Mouse (Mus musculus): ENCODE measurements at regions not wholly inside any gene's neighbourhood (a gene's known extent, or its start where the extent isn't known, plus 50 kb on each side); places are given as distances from the start of the nearest gene placed in this dataset.
A peak's percentile ranks its signal among the peaks of the same experiment; 100 is the strongest.

DNA sequence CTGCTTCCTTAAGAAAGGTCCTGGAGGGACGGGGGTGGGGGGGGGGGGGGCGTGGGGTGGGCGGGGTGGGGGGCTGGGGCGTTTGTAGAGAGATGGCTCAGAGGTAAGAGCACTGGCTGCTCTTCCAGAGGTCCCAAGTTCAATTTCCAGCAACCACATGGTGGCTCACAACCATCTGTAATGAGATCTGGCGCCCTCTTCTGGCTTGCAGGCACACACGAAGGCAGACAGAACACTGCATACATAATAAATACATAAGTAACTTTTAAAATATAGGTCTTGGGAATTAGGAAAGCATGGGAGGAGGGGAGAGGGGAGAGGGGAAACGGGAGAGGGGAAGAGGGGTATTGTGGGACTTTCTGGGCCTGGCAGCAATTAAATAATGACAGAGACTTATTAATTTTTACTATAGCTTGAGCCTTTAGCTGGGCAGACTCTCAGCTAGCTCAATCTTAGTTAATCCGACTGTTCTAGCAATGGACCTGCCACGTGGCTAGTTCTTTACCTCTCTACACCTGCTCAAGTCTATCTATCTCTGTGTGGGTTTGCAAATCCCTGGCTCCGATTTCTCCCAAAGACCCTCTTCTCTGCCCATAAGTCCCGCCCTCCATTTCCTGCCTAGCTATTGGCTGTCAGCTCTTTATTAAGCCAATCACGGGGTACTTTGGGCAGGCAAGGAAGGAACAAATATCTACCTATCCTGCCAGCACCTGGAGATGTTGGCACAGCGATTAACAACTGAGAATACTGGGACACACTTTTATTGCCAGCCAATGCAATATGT lies 64.1 kb upstream of the Rpl34 start:
- Histone ChIP-seq H3K36me3 (ENCODE audit: control insufficient read depth, insufficient read depth, low read length) (no peaks in the 10 kb centered on the region), H3K27ac (replicated peaks; ENCODE audit: insufficient read depth, low read depth, low read length) (no peak overlapping the region), H3K79me2 (ENCODE audit: control insufficient read depth, insufficient read depth, low read length) (no peaks in the 10 kb centered on the region), H3K4me3 (ENCODE audit: insufficient read depth, low read depth, low read length) (no peak overlapping the region), H3K4me1 (ENCODE audit: control insufficient read depth, insufficient read depth, low read length) (no peaks in the 10 kb centered on the region), H3K27me3 (ENCODE audit: control insufficient read depth, insufficient read depth, low read length) (no peaks in the 10 kb centered on the region), H3K9ac (ENCODE audit: low read depth, low read length) (no peak overlapping the region)
- peak; percentile 14 for DNase-seq (ENCODE audit: extremely low read depth, low read depth, low spot score)
- TF ChIP-seq POLR2A (IDR thresholded peaks at IDR 0.05; ENCODE audit: extremely low read depth, insufficient read depth, low read length) (no peak), CTCF (IDR thresholded peaks at IDR 0.05; ENCODE audit: low read depth, low read length) (peak; percentile 34; the same call in 1 of the 2 replicates)
- WGBS: 46% methylated on average over 12 of the region's 13 CpGs

DNA sequence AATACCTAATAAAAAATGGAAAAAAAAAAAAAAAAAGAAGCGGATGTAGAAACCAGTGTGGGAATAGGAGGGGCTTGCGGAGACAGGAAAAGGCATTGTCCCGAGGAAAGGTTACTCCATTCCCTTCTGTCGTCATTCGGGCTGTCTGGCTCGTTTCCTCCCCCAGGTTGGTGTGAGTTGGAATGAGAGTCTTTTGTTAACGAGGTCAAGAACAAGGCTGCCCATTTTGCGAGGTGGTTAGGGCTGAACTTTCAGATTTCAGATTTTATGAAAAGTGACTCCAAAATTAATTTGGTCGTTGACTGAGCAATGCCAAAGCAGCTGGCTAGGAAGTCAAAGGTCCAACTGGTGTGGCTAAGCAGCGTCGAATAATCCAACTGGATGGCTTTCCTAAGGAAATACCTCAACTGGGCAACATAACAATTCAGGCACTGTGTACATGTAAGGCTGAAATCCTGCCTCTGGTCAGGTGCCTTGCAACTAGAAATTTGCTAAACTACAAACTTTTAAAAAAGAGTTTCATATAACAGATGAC lies 50.6 kb upstream of the Rpl34 start:
- no peaks in the 10 kb centered on the region for H3K79me2 ChIP-seq (ENCODE audit: control insufficient read depth, insufficient read depth, low read length)
- H3K4me3 ChIP-seq (ENCODE audit: insufficient read depth, low read depth, low read length): no peak overlapping the region
- no peak overlapping the region for H3K27ac ChIP-seq (replicated peaks; ENCODE audit: insufficient read depth, low read depth, low read length)
- 77% methylated on average over 11 of the region's 11 CpGs for WGBS
- no peaks in the 10 kb centered on the region for H3K27me3 ChIP-seq (ENCODE audit: control insufficient read depth, insufficient read depth, low read length)
- no peaks in the 10 kb centered on the region for H3K4me1 ChIP-seq (ENCODE audit: control insufficient read depth, insufficient read depth, low read length)
- no peak for DNase-seq (ENCODE audit: extremely low read depth, low read depth, low spot score)
- no peak for TF ChIP-seq CTCF (IDR thresholded peaks at IDR 0.05; ENCODE audit: low read depth, low read length)
- TF ChIP-seq POLR2A (IDR thresholded peaks at IDR 0.05; ENCODE audit: extremely low read depth, insufficient read depth, low read length): no peak
- no peak overlapping the region for H3K9ac ChIP-seq (ENCODE audit: low read depth, low read length)
- H3K36me3 ChIP-seq (ENCODE audit: control insufficient read depth, insufficient read depth, low read length): no peaks in the 10 kb centered on the region
